Mouse (Mus musculus) erythroblast, embryonic 14.5 days (primary cell): ENCODE measurements around the gene Rfc4.

Source experiments
- GATA1 ChIP-seq: IDR thresholded peaks from 2 replicates; pipeline ENCODE4 v1.6.1; 2012; ENCODE audit warnings: low read length, inconsistent platforms, mixed read lengths
- TAL1 ChIP-seq: IDR thresholded peaks from 3 replicates; pipeline ENCODE4 v1.6.1; 2012; ENCODE audit warnings: low read length, inconsistent platforms, mixed read lengths

- TF ChIP-seq GATA1, result no peak
- no peak for TF ChIP-seq TAL1
These were observed 46.4 kb upstream of the Rfc4 start for GRCm38 (mm10) chr16:23173904-23174303.
